Mouse (Mus musculus) thymus, adult 2 months (tissue): ENCODE measurements at regions not wholly inside any gene's neighbourhood (a gene's known extent, or its start where the extent isn't known, plus 50 kb on each side); places are given as distances from the start of the nearest gene placed in this dataset.

Experiments
- DNase-seq: peaks from one replicate; pipeline ENCODE4 v3.0.0; 2021
- H3K27ac ChIP-seq: fragments of 200-500 bp; 2 replicates; pipeline ENCODE4 v1.5.1; 2012; ENCODE audit warnings: low read length, control low read depth; ENCODE audit not compliant: control insufficient read depth, insufficient read depth
- H3K27me3 ChIP-seq: fragments of 200-500 bp; 2 replicates; pipeline ENCODE4 v1.6.1; 2012; ENCODE audit warnings: mild to moderate bottlenecking, low read length, moderate library complexity, mixed read lengths; ENCODE audit not compliant: control insufficient read depth, insufficient read depth
- H3K36me3 ChIP-seq: fragments of 200-500 bp; 2 replicates; pipeline ENCODE4 v1.6.1; 2012; ENCODE audit warnings: mild to moderate bottlenecking, low read length, moderate library complexity; ENCODE audit not compliant: control insufficient read depth, insufficient read depth
- H3K4me1 ChIP-seq: fragments of 200-500 bp; replicated peaks from 2 replicates; pipeline ENCODE4 v1.6.1; 2012; ENCODE audit warnings: low read length; ENCODE audit not compliant: control insufficient read depth, insufficient read depth
- H3K4me3 ChIP-seq: fragments of 200-500 bp; 2 replicates; pipeline ENCODE4 v1.5.1; 2012; ENCODE audit warnings: mild to moderate bottlenecking, low read length, control low read depth, moderate library complexity; ENCODE audit not compliant: control insufficient read depth, insufficient read depth
- CTCF ChIP-seq: fragments of 200-500 bp; IDR thresholded peaks from 2 replicates; pipeline ENCODE4 v1.5.1; 2012; ENCODE audit warnings: mild to moderate bottlenecking, control low read depth, low read length, moderate library complexity, borderline replicate concordance; ENCODE audit not compliant: control insufficient read depth, poor library complexity, insufficient read depth; ENCODE audit errors: extremely low read depth
- POLR2A ChIP-seq: fragments of 200-500 bp; IDR thresholded peaks from 2 replicates; pipeline ENCODE4 v1.6.1; 2012; ENCODE audit warnings: mild to moderate bottlenecking, low read length, control low read depth, moderate library complexity; ENCODE audit not compliant: control insufficient read depth, poor library complexity, insufficient read depth; ENCODE audit errors: extremely low read depth
- WGBS: fragments of 180-500 bp; shearing (Covaris S2); methylation state at CpG from one replicate; pipeline ENCODE4 v1.1.7; 2018; 5-methylcytosine and 5-hydroxymethylcytosine counted together

DNA sequence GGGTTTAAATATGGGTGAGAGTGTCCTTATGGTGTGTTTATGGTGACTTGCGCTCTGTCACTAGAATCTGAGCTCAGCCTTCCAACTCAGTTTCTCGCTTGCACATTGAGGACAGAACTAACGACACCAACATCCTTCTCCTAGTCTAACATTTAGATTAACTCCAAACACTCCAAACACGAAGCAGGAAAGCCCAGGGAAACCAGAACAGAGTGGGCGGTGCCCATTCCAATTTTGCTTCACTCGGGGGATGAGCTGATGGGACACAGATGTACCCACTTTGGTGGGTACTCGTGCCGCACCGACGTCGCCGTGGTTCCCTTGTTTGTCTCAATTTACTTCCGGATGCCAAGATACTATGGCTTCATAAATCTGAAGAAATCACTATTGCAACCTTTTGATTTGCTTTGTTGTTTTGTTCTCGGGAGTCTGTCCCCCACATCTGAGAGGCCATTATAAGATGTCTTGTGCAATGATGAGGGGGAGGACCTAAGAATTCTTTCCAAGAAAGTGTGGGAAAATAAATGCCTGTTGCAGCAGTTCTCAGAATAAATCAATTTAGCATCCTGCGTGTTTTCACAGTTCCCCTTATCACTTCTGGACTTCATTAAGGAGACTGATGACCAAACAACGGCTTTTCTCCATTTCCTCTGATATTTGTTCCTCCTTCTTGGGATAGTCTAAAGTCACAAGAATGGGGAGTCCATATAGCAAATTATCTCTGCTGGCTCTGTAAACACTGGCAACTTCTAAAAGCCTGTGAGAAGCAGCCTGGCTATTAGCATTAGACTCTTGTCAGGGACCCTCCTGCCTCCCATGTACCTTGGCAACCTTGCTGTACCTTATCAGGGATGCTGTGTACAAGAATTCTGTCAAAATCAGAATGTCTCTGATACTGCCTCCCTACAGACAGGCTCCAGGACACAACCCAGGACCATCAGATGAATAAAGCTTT lies 96.2 kb upstream of the Klf9 start:
- no peaks in the 10 kb centered on the region for H3K36me3 ChIP-seq
- H3K27me3 ChIP-seq: no peaks in the 10 kb centered on the region
- no peak overlapping the region for H3K4me3 ChIP-seq
- no peak for TF ChIP-seq POLR2A
- TF ChIP-seq CTCF: no peak
- no peaks in the 10 kb centered on the region for H3K4me1 ChIP-seq
- no peak for DNase-seq
- no peak overlapping the region for H3K27ac ChIP-seq
- WGBS: 88% methylated on average over 16 of the region's 16 CpGs

DNA sequence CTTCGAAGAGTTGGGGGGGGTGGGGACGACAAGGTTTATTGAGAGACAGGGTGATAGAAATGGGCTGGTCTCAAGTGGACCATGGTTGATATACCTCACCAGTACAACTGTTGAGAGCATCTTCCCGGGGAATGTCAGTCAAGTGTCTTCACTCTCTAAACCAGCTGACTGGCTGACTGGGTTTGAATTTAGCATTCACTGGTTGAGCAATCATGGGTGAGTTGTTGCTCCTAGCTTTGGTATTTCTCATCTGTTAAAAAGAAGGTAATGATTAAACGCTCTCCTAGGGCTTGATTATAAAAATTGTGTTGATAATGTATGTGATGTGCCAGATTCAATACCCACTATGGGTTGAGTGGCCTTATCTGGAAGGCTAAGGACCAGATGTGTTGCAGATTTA lies 89.6 kb upstream of the Klf9 start:
- H3K27me3 ChIP-seq: no peaks in the 10 kb centered on the region
- 97% methylated on average over 4 of the region's 4 CpGs for WGBS
- no peak for TF ChIP-seq POLR2A
- H3K4me1 ChIP-seq: no peaks in the 10 kb centered on the region
- H3K36me3 ChIP-seq: no peaks in the 10 kb centered on the region
- no peak for DNase-seq
- no peak overlapping the region for H3K27ac ChIP-seq
- H3K4me3 ChIP-seq: no peak overlapping the region

DNA sequence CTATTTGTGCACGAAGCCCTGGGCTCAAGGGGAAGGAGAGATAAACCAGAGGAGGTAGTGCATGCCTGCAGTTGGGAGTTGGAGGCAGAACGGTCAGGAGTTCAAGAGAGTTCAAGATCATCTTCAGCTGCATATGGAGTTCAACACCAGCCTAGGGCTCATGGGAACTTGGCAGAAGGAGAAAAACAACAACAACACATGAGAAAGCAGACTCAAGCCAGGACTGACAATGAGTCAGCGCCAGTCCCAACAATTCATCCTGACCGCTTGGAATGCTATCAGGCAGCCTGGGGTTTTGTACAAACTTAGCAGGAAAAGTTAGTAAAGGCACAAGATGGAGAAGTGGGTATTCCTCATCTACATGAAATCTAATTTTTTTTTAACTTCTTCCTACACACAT lies 86.6 kb upstream of the Klf9 start:
- no peak overlapping the region for H3K4me3 ChIP-seq
- peaks cover 8% of the 10 kb centered on the region for H3K4me1 ChIP-seq
- no peaks in the 10 kb centered on the region for H3K36me3 ChIP-seq
- no peak for TF ChIP-seq POLR2A
- TF ChIP-seq CTCF: no peak
- no peaks in the 10 kb centered on the region for H3K27me3 ChIP-seq
- H3K27ac ChIP-seq: no peak overlapping the region
- WGBS: 93% methylated on average over 4 of the region's 4 CpGs
- no peak for DNase-seq

DNA sequence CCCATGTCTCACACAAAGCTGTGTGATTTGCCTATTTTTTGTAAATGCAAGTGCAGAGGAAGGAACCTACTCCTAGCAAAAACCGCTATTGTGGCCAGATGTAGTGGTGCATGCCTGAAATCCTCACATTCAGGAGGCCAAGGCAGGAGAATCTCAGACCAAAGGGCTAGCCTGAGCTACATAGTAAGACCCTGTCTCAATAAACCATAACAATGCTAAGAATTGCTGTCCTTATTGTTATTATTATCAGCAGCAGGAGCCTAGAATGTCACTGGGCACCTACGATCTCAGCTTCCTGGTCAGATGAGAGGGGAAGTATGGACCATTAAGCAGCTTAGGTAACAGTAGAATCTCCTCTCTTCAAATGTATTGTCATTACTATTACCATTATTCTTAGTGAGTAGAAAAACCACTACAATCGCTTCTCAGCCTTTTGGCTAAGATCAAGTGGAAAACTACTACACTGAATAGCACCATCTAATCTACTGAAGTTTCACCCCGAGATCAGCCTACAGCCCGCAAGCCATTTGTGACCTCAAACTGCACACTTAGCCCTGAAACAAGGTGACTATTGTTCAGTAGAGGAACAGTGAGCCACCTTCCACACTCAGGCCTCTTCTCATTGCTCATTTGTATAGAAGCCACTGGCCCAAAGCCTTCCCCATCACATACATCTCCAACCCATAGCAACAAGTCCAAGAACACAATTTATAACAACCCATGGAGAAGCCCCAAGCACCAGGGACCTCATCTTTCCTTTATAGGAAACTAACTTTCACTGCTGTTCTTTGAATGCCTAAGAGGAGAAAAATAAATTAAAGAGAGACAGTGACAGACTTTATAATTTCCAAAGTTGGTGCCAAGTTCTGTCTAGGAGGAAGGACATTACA lies 84.9 kb upstream of the Klf9 start:
- TF ChIP-seq CTCF (no peak), POLR2A (no peak)
- 93% methylated on average over 5 of the region's 5 CpGs for WGBS
- H3K27me3 ChIP-seq: no peaks in the 10 kb centered on the region
- peaks cover 8% of the 10 kb centered on the region for H3K4me1 ChIP-seq
- H3K27ac ChIP-seq: no peak overlapping the region
- no peaks in the 10 kb centered on the region for H3K36me3 ChIP-seq
- DNase-seq: no peak
- no peak overlapping the region for H3K4me3 ChIP-seq

DNA sequence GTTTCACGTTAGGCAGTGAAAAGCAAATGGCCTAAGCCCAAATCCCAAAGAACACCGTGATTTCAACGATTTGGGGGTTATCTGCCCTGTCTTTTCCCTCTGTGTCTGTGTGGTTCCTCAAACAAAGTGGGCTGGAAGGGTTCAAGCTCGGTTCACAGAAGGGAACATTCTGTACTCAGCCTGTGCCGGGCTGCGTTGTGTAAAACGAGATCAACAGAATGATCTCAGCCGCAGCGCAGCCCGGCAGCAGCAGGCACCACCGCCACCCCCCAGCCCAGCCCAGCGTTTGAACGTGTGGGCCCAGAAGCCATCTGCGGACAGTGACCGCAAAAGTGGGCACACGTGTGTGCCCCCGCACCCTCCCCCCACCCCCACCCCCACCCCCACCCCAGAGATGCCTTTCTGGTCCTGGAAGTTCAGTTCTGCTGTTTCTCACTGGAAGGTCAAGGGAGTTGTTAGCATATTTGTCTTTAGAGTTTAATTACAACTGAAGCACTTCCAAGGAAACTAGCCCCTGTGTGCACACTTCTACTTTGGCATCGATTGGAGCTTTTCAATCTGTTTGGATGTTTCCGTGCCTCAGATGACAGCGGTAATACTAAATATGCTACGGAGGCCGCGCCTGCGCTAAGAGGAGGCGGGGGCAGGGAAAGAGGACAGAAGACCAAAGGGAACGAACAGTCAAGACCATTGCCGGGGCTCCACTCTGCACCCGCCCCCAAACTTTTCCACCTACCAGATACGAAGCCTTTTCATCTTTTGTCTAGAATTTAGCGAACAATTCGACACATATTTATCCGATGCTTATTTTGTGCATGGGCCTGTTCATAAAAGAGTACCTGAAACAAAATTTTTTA lies 83.9 kb upstream of the Klf9 start:
- Histone ChIP-seq H3K27ac (no peak overlapping the region), H3K4me3 (peak overlapping the region; percentile 11; the same call in 1 of the 2 replicates), H3K4me1 (peaks cover 8% of the 10 kb centered on the region), H3K36me3 (no peaks in the 10 kb centered on the region), H3K27me3 (no peaks in the 10 kb centered on the region)
- DNase-seq: peak; percentile 19
- WGBS: 4% methylated on average over 32 of the region's 32 CpGs
- no peak for TF ChIP-seq POLR2A
- no peak for TF ChIP-seq CTCF

DNA sequence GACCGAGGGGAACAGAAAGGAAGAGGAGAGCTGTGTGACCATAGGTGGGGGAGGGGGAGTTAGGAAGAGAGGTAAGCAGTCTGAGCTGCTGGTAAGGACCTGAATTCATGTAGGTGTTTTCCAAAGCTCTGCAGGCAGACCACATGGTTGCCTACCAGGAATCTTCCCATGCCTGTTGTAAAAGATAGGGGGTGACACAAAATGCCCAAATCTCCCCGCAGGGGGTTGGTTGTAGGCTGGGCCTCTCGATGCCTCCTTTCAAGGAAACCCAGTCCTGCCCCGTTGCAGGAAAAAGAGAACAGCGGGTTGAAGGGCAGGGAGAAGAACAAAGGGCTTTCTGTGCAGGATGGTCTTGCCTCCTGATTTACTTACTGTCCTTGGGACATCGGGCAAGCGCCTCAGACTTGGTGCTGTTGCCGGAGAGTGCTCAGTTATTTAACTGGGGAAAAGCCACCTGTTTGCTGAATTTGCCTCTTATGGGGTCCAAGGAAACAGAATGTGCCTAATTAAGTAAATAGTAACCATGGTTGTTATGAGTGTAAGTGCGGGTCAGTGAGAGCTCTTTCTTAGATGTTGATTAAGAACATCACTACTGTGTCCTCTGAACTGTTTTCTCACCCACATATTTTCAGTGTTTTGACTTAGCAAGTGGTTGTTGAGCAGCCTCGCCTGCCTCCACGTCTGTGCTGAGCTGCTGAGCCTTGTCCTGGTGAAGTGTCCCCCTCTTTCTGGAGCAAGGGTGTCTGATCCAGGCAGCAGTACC lies 83.1 kb upstream of the Klf9 start:
- DNase-seq: no peak
- Histone ChIP-seq H3K27me3 (no peaks in the 10 kb centered on the region), H3K27ac (peak overlapping the region; percentile 7; the same call in 1 of the 2 replicates), H3K36me3 (no peaks in the 10 kb centered on the region), H3K4me1 (peaks cover 8% of the 10 kb centered on the region), H3K4me3 (no peak overlapping the region)
- TF ChIP-seq CTCF (no peak), POLR2A (no peak)
- WGBS: 58% methylated on average over 11 of the region's 11 CpGs
